20 mouse cellular contexts compared by ENCODE assay signal in genomic region chr1:125516910-125517659, GRCm38 (mm10). TPM values are rescaled to one million over a fixed set of nuclear protein-coding genes. Genes with fewer than 3 reads are reported as not detected.
A peak's percentile ranks its signal among the peaks of the same experiment; 100 is the strongest.
DNase-seq lines count a peak whose midpoint lies in the region; ATAC-seq and TF ChIP-seq lines count a peak whose summit lies in the region.
"Had no signal": no experiment of that assay in that cellular context is flagged by ENCODE, and none has a peak within 500 bp of the region (broad histone marks: within the 10 kb centered on the region; RNA-seq: fewer than 3 reads in every experiment).

No protein-coding gene starts in this region.

- no peaks in the 10 kb centered on the region for H3K36me3 ChIP-seq in kidney, postnatal 0 days (ENCODE audit: insufficient read depth, low read length)
- no peaks in the 10 kb centered on the region for H3K36me3 ChIP-seq in ES-Bruce4 (ENCODE audit: control insufficient read depth, insufficient read depth, low read length, poor library complexity, severe bottlenecking)
- H3K36me3 ChIP-seq in stomach, embryonic 15.5 days = no peaks in the 10 kb centered on the region
- no peaks in the 10 kb centered on the region for H3K36me3 ChIP-seq in forebrain, embryonic 15.5 days
- H3K36me3 ChIP-seq: hindbrain, embryonic 13.5 days; lung, embryonic 15.5 days; midbrain, embryonic 15.5 days had no signal

- in situ Hi-C loops in Patski (cut with MboI; ENCODE audit: low pct_unique_long_range_greater_than_20kb) = no loop called here

- POLR2A ChIA-PET in Patski (lab: Charles Lee) = interaction anchor here (1.0 kb wide), 1 partner anchor 8 kb away, joined by 3 read pairs; no protein-coding TSS in a partner anchor

- 52% methylated on average over 7 of the region's 7 CpGs for WGBS in kidney, postnatal 0 days
- WGBS in stomach, embryonic 15.5 days = 60% methylated on average over 7 of the region's 7 CpGs
- 79% methylated on average over 7 of the region's 7 CpGs for WGBS in forebrain, embryonic 15.5 days

- no peak for TF ChIP-seq EP300 in ES-Bruce4 (IDR thresholded peaks at IDR 0.05; ENCODE audit: insufficient read depth, low read depth, low read length)

- no peak overlapping the region for H3K27ac ChIP-seq in kidney, postnatal 0 days
- no peak overlapping the region for H3K27ac ChIP-seq in ES-Bruce4 (ENCODE audit: insufficient read depth, low read length)
- H3K27ac ChIP-seq in stomach, embryonic 15.5 days = no peak overlapping the region
- no peak overlapping the region for H3K27ac ChIP-seq in forebrain, embryonic 15.5 days (replicated peaks)
- H3K27ac ChIP-seq: hindbrain, embryonic 13.5 days; lung, embryonic 15.5 days; midbrain, embryonic 15.5 days had no signal

- no peak for TF ChIP-seq POLR2A in ES-Bruce4 (IDR thresholded peaks at IDR 0.05; ENCODE audit: insufficient read depth, low read length)

- H3K9ac ChIP-seq in kidney, postnatal 0 days (ENCODE audit: low read depth, low read length) = no peak overlapping the region
- H3K9ac ChIP-seq in ES-Bruce4 (ENCODE audit: low read depth, poor library complexity, severe bottlenecking) = no peak overlapping the region
- H3K9ac ChIP-seq in stomach, embryonic 15.5 days = no peak overlapping the region
- no peak overlapping the region for H3K9ac ChIP-seq in forebrain, embryonic 15.5 days (replicated peaks)
- H3K9ac ChIP-seq: hindbrain, embryonic 13.5 days; lung, embryonic 15.5 days; midbrain, embryonic 15.5 days had no signal

- H3K27me3 ChIP-seq in kidney, postnatal 0 days (ENCODE audit: insufficient read depth, low read length) = no peaks in the 10 kb centered on the region
- H3K27me3 ChIP-seq in ES-Bruce4 (ENCODE audit: control insufficient read depth, insufficient read depth, low read length, poor library complexity, severe bottlenecking) (no peaks in the 10 kb centered on the region), Patski (no peaks in the 10 kb centered on the region)
- H3K27me3 ChIP-seq in stomach, embryonic 15.5 days (replicated peaks) = no peaks in the 10 kb centered on the region
- H3K27me3 ChIP-seq in forebrain, embryonic 15.5 days = no peaks in the 10 kb centered on the region
- H3K27me3 ChIP-seq: hindbrain, embryonic 13.5 days; lung, embryonic 15.5 days; midbrain, embryonic 15.5 days had no signal

- H3K9me3 ChIP-seq in kidney, postnatal 0 days (replicated peaks; ENCODE audit: low read length) = no peaks in the 10 kb centered on the region
- H3K9me3 ChIP-seq in ES-Bruce4 (replicated peaks; ENCODE audit: control insufficient read depth, insufficient read depth, low read length, poor library complexity, severe bottlenecking) = no peaks in the 10 kb centered on the region
- H3K9me3 ChIP-seq in stomach, embryonic 15.5 days = no peaks in the 10 kb centered on the region
- no peaks in the 10 kb centered on the region for H3K9me3 ChIP-seq in forebrain, embryonic 15.5 days
- H3K9me3 ChIP-seq: hindbrain, embryonic 13.5 days; lung, embryonic 15.5 days; megakaryocyte, embryonic 14.5 days; midbrain, embryonic 15.5 days had no signal

- H3K4me2 ChIP-seq in kidney, postnatal 0 days (ENCODE audit: low read length) = no peak overlapping the region
- H3K4me2 ChIP-seq in stomach, embryonic 15.5 days = no peak overlapping the region
- H3K4me2 ChIP-seq in forebrain, embryonic 15.5 days (replicated peaks) = no peak overlapping the region
- H3K4me2 ChIP-seq: heart, embryonic 11.5 days; hindbrain, embryonic 13.5 days; lung, embryonic 15.5 days; midbrain, embryonic 15.5 days had no signal

- H3K4me3 ChIP-seq in kidney, postnatal 0 days (replicated peaks; ENCODE audit: low read depth, low read length) = no peak overlapping the region
- H3K4me3 ChIP-seq in ES-Bruce4 (ENCODE audit: low read depth, low read length) = no peak overlapping the region
- no peak overlapping the region for H3K4me3 ChIP-seq in stomach, embryonic 15.5 days (replicated peaks)
- H3K4me3 ChIP-seq in forebrain, embryonic 15.5 days = no peak overlapping the region
- H3K4me3 ChIP-seq: hindbrain, embryonic 13.5 days; lung, embryonic 15.5 days; megakaryocyte, embryonic 14.5 days; midbrain, embryonic 15.5 days had no signal

- CTCF ChIA-PET in Patski (lab: Charles Lee) = interaction anchor here (0.7 to 1.5 kb wide), 4 partner anchors 51 to 146 kb away, joined by 3 to 4 read pairs (median 4); no protein-coding TSS in a partner anchor

- no peaks in the 10 kb centered on the region for H3K4me1 ChIP-seq in kidney, postnatal 0 days (replicated peaks; ENCODE audit: insufficient read depth, low read length)
- no peaks in the 10 kb centered on the region for H3K4me1 ChIP-seq in ES-Bruce4 (ENCODE audit: control insufficient read depth, insufficient read depth, low read length)
- 0 out of 2 replicates have a peak, but pooled peaks cover 3% of the 10 kb centered on the region for H3K4me1 ChIP-seq in stomach, embryonic 15.5 days
- H3K4me1 ChIP-seq in forebrain, embryonic 15.5 days = no peaks in the 10 kb centered on the region
- H3K4me1 ChIP-seq: hindbrain, embryonic 13.5 days; lung, embryonic 15.5 days; midbrain, embryonic 15.5 days had no signal

- TF ChIP-seq CTCF in kidney, postnatal 0 days (IDR thresholded peaks at IDR 0.05; ENCODE audit: low read depth) = peak; percentile 43
- TF ChIP-seq CTCF in ES-Bruce4 (IDR thresholded peaks at IDR 0.05; ENCODE audit: low read depth, low read length) (peak; percentile 12), Patski (IDR thresholded peaks at IDR 0.05) (peak; percentile 74)

- no peak for ATAC-seq in kidney, postnatal 0 days (replicated peaks; ENCODE audit: low FRiP score, low read depth)
- ATAC-seq in Patski = peak; percentile 85
- ATAC-seq in stomach, embryonic 15.5 days (ENCODE audit: insufficient read depth, low FRiP score, low read depth) = peak; percentile 20; the same call in 1 of the 2 replicates
- ATAC-seq in forebrain, embryonic 15.5 days (replicated peaks) = no peak
- ATAC-seq: intestine, embryonic 16.5 days; midbrain, embryonic 15.5 days had no signal

- peak; percentile 3 for DNase-seq in kidney, postnatal 0 days (ENCODE audit: low spot score)
- DNase-seq in kidney, adult 11 months = no peak
- DNase-seq in Patski (ENCODE audit: low read depth, low spot score) = peak; percentile 61
- no peak for DNase-seq in cerebellum, adult 9-10 months
- DNase-seq: adrenal gland, adult 8-10 months; cerebellum, adult 8-10 months; heart, postnatal 14 days; kidney, postnatal 4 days; liver; spleen, adult 18-20 months; thymus, postnatal 25 days had no signal

RNA-seq across cellular contexts. Expression of gene Slc35f5, which starts 43.3 kb away (rescaled TPM):
- polyA plus RNA-seq in kidney, postnatal 0 days (2015; fragmentation: Nextera tagmentation; extraction: Ambion mirVana) = 69.5 and 73.6 TPM in 2 replicates
- polyA plus RNA-seq in ES-Bruce4 (2011; ENCODE audit: insufficient read depth, insufficient read length, low read depth, missing spikeins) = 16.5 and 23.6 TPM in 2 replicates
- 81.6 TPM for polyA plus RNA-seq in Patski (2021)
- polyA plus RNA-seq in stomach, embryonic 15.5 days (2015; fragmentation: Nextera tagmentation; extraction: Ambion mirVana) = 65.0 and 69.1 TPM in 2 replicates
- 30.1 and 33.6 TPM in 2 replicates for polyA plus RNA-seq in forebrain, embryonic 15.5 days (2015; fragmentation: Nextera tagmentation; extraction: Ambion mirVana)

Comparison
In these comparisons a context has a peak if more than half of its experiments do, and no peak if none do; other contexts are left out.
1. DNase-seq: peak in kidney, postnatal 0 days (single experiment) and Patski (single experiment); none in kidney, adult 11 months (single experiment) and cerebellum, adult 9-10 months (single experiment).
2. ATAC-seq: peak in Patski (single experiment) and stomach, embryonic 15.5 days (single experiment); none in kidney, postnatal 0 days (single experiment) and forebrain, embryonic 15.5 days (single experiment).
3. CTCF ChIP-seq: peak in every context shown above with its lines; median percentile 74 in Patski; 43 in kidney, postnatal 0 days; 12 in ES-Bruce4.